Mouse (Mus musculus): Measurements from ENCODE around the gene Fut8.
"Not testable (repeated sequence)": the region's sequence is repeated elsewhere in the genome, so short reads cannot be mapped to it uniquely, and the experiment has no call there.

The Fut8 gene

GRCm38 (mm10) chr12:77223595-77223994 lies 14.3 kb upstream of the Fut8 start:
- no peak for DNase-seq

- DNase-seq: no peak
Observed at GRCm38 (mm10) chr12:77224121-77224520, 13.8 kb upstream of the Fut8 start.

DNA sequence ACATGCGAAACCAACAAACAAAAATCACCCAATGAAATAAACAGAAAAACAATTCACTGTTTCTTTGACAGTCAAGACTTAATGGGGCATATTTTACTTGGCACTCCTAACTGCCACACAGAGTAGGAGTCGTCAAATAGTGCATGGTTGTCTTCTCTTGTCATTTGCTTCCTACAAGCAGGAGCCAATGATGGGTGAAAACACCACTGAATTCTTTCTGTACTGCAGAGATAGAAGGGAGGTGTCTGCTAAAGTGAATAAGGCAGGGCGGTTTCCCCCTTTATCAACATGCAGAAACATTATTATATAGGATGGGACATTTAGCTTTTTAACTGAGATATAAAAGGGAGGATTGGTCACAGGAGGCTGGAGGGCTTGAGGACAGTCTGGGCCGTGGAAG lies 13.0 kb upstream of the Fut8 start:
- no peak for DNase-seq

DNA sequence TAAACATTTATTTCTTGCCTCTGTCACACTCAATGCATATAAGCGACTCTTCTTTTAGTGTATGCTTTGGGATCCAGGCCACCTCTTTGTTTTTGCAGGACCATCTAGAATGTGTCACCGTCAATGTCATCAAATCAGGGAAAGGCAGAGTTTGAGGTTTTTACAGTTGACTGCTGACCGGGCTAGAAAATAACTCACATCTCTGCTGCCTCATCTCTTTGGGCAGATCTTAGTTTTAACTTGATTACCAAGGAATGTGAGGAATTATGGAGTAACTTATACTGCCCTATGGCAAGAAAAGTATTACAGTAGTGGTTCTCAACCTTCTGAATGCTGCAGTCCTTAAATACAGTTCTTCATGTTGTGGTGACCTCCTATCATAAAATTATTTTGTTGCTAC lies 12.2 kb upstream of the Fut8 start:
- no peak for DNase-seq

DNA sequence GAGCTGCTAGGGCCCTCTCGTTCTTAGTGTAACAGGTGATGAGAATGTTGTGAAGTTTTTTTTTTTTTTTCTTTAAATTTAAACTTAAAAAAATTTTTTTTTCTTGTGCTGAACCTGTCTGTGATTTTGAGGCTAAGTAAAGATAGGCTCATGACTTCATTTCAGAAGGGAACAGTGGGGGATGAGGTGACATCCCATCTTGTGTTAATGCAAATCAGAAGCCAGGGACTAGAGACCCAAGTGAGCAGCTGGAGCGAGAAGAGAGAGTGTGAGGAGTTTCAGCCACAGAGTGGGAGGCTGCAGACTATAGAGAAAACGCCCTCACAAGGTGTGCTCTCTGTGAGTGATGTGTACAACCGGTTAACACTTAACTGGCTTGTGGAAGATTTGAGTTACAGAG lies 2.0 kb upstream of the Fut8 start:
- no peak for DNase-seq

DNA sequence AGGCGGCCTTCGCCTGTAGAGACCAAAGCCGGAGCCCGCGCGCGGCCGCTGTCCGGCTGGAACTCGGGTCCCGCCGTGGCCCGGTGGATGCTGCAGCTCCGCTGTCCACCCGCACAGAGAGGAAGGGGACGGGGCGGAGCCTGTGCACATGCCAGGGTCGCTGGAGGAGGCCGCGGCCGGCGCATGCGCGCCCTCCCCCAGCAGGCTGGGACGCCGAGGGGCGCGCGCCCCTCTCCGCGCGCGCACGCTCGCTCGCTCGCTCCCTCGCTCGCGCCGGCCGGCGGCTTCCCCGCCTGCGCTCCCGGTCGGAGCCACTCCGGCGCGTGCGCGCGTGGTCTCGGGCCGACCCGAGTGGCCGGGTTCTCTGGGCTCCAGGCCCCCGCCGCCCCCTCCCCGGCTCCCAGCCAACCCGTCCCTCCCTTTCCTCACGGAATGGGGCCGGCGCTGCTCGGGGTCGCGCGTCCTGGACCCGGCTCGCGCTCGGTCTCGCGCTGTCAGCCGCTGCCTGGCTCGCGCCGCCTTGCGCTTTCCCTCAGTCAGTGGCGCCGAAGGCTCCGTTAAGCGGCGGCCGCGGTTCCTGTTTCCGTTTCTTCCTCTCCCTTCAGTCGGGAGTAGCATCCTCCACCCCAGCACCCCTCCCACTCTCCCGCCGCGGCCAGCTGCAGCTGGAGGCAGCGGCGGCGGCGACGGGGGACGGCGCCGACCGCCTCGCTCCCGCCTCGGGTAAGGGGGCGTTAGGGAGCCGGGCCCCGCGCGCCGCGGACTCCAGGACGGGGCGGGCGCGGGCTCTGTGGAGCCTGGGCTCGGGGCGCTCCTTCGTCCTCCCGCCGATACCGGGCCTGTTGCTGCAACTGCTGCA lies 835 bp downstream of the Fut8 start:
- peak; percentile 95 for DNase-seq

- DNase-seq: no peak
Observed at GRCm38 (mm10) chr12:77239390-77240061, 1.6 kb downstream of the Fut8 start.

DNA sequence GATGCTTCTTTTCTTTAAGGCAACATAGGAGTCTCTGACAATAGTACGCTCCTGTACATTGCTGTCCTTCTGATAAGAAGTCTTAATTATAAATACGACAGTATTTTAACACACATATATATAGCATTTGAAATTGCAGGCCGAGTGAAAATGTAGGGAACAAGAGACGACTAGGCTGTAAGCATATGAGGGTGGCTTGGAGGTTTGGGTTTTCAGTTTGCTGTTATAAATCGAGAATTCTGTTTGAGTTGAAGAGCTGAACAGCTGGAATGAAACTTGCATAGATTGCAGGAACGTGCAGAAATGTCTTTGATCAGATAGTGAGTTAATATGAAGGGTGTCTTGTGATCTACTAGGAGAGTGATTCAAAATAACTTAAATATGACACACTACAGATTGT lies 2.4 kb downstream of the Fut8 start:
- no peak for DNase-seq

DNA sequence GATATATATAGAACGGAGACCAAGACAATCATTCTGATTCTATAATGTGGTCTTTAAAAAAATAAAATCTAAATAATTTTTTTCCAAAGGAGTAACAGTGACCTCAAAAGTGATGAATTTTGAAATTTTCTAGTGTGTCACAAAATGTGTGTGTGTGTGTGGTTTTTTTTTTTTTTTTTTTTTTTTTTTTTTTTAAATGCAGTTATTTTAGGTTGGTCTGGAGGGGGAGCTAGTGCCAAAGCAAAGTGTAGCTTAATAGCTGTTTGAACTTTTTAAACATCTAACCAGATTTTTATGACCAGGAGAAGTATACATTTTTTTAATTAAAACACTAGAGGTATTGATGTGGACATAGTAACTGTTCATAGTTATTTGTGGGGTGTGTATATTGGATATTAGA lies 2.9 kb downstream of the Fut8 start:
- DNase-seq: peak; percentile 50

GRCm38 (mm10) chr12:77262650-77263049 lies 24.7 kb downstream of the Fut8 start:
- peak; percentile 50 for DNase-seq

- DNase-seq: no peak
Observed at GRCm38 (mm10) chr12:77263816-77264215, 25.9 kb downstream of the Fut8 start.

DNA sequence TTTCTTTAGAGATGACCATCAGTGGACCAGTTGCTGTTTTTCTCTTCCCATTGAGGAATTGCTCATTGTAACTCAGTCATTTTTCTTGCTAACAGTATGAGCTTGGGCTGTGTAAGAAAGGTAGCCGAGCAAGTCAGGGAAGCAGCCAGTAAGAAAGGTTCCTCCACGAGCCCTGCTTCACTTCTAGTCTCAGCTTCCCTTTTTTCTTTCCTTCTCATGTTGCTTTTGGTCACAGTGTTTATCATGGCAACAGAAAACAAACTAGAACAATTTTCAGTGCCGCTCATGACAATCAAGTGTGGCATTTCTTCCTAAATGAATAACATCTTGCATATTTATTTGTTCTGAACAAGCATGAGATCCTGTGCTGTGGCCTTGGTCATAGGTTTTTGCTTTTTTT lies 32.8 kb downstream of the Fut8 start:
- no peak for DNase-seq

DNA sequence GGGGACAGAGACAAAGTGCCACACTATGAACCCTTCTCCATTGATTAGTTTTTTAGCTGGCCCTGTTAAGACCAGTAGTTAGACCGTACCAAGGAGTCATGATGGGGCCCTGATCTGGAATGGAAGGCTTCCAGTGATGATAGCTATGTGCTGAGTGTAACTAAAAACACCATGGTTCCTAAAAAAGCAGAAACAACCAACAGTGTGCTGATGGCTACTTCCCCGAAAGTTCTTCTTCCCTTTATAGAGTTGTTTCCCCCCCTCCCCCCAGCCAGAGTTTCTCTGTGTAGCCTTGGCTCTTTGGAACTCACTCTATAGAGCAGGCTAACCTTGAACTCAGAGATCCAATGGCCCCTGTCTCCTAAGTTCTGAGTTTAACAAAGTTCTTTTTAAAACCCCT lies 50.6 kb downstream of the Fut8 start:
- no peak for DNase-seq

GRCm38 (mm10) chr12:77291017-77291416 lies 53.1 kb downstream of the Fut8 start:
- DNase-seq: no peak

DNA sequence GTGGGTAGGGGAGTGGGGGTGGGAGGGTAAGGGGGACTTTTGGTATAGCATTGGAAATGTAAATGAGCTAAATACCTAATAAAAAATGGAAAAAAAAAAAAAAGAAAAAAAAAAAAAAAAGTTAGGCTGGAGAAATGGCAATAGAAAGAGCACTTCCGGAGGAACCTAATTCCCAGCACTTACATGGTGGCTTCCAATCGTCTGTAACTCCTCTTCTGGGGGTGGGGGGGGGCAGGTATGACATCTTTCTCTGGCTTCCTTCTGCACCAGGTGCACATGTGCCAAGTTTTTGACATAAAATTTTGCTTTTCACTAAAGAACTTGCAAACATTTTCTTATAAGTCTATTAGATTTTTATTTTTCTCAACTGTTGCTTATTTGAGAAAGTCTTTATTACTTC lies 53.9 kb downstream of the Fut8 start:
- DNase-seq: not testable (repeated sequence)

DNA sequence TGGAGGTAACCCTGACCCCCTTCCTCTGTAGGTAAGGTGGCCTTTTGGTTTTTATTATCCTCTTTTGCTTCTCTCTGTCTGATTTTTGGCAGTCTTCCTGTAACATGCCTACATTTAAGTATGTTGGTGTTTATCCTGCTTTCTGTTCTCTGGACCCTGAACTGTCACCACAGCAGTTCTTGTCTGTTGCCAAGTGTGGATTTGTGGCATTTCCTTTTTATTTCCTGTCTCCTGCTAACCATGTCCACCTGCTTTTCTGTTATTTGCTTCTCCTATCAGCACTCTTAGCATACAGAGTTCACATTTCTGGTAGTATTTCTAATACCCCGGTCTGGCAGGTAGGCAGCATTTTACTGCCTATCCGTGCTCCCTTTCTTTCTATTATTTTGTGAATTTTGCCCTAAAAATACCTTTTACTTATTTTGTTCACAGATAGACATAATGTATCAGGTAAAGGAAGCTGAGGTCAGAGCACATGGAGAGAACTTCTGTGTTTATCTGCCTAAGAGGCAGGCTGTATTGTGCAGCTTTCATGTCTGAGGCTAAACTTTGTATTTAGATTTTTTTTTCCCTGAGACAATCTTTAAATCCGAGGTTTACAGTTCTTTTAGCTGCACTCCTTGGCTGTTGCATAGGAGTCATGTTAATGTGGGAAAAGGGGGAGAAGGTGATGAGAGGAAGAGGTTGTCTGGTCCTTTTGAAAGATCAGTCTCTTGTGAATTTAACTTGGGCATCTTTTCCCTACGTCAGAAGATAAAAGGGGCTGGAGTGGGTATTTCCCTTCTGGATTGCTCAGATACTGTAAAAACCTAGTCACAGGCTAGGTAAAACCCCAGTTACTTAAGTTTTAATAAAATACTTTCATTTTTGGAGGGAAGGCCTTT lies 54.7 kb downstream of the Fut8 start:
- no peak for DNase-seq

GRCm38 (mm10) chr12:77296119-77296518 lies 58.2 kb downstream of the Fut8 start:
- no peak for DNase-seq

DNA sequence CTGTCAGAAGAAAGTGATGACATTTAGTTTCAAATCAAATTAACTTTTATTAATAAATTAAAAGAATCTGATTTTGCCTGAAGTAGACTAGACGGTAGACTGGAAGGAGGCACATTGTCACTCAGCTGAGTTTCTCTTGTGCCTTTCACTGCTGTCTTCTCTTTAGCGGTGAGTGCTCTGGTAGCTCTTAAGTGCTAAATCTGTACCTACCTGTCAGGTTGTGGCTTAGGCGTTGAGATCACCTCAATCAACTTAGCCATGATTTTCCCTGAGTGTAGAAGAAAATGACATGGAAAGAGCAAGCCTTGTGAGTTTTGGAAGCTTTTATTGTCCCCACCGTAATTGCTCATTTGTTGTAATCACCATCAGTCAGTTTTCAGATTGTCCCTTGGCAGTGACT lies 59.2 kb downstream of the Fut8 start:
- DNase-seq: no peak

DNA sequence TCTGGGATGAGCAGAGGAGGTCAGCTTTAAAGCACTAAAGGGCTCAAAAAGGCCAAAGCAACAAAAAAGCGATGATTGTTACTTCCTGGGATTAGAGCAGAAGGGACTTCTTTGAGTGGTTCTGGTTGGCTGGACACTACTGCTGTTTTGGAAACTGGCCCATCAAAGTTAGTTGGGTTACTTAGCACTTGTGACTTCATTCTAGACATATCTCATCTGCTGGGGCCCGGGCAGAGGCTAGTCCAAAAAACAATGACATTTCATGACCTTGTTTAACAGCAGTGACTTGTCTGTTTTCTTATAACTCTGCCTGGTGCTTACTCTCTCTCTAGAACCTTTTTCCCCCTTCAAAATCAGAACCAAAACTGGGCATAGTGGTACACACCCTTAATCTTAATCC lies 59.9 kb downstream of the Fut8 start:
- DNase-seq: no peak

- DNase-seq: no peak
Observed at GRCm38 (mm10) chr12:77302011-77302410, 64.1 kb downstream of the Fut8 start.

- no peak for DNase-seq
Observed at GRCm38 (mm10) chr12:77303367-77303766, 65.4 kb downstream of the Fut8 start.

- no peak for DNase-seq
Observed at GRCm38 (mm10) chr12:77305502-77305901, 67.6 kb downstream of the Fut8 start.

- DNase-seq: no peak
Observed at GRCm38 (mm10) chr12:77306759-77307314, 68.9 kb downstream of the Fut8 start.
